Mouse (Mus musculus) heart, embryonic 10.5 days (tissue): ENCODE measurements at regions not wholly inside any gene's neighbourhood (a gene's known extent, or its start where the extent isn't known, plus 50 kb on each side); places are given as distances from the start of the nearest gene placed in this dataset.

Source experiments
- DNase-seq: peaks from one replicate; pipeline ENCODE4 v3.0.0-alpha.2; 2017; ENCODE audit warnings: low spot score
- H3K27ac ChIP-seq: fragments of 300-500 bp; sonication (generic); 2 replicates; pipeline ENCODE4 v1.5.1; 2016; ENCODE audit warnings: mild to moderate bottlenecking
- H3K27me3 ChIP-seq: fragments of 300-500 bp; sonication (generic); 2 replicates; pipeline ENCODE4 v1.6.1; 2016; ENCODE audit warnings: mild to moderate bottlenecking; ENCODE audit not compliant: poor library complexity, insufficient read depth, severe bottlenecking
- H3K36me3 ChIP-seq: fragments of 300-500 bp; sonication (generic); 2 replicates; pipeline ENCODE4 v1.6.1; 2016; ENCODE audit warnings: mild to moderate bottlenecking, moderate library complexity
- H3K4me1 ChIP-seq: fragments of 300-500 bp; sonication (generic); 2 replicates; pipeline ENCODE4 v1.6.1; 2016; ENCODE audit warnings: mild to moderate bottlenecking
- H3K4me3 ChIP-seq: fragments of 300-500 bp; sonication (generic); 2 replicates; pipeline ENCODE4 v1.5.1; 2016; ENCODE audit warnings: mild to moderate bottlenecking, moderate library complexity
- H3K9me3 ChIP-seq: fragments of 300-500 bp; sonication (generic); 2 replicates; pipeline ENCODE4 v1.6.1; 2016; ENCODE audit warnings: mild to moderate bottlenecking, moderate library complexity
- WGBS: fragments of 180-500 bp; shearing (Covaris S2); methylation state at CpG from one replicate; pipeline ENCODE4 v1.1.7; 2016; 5-methylcytosine and 5-hydroxymethylcytosine counted together

- Histone ChIP-seq H3K4me3 (no peak overlapping the region), H3K27ac (no peak overlapping the region), H3K36me3 (no peaks in the 10 kb centered on the region), H3K9me3 (no peaks in the 10 kb centered on the region), H3K27me3 (no peaks in the 10 kb centered on the region), H3K4me1 (peaks cover 3% of the 10 kb centered on the region; the same call in 1 of the 2 replicates)
- 72% methylated on average over 4 of the region's 4 CpGs for WGBS
- DNase-seq = no peak
Observed at GRCm38 (mm10) chr16:76232680-76233079, 140.9 kb downstream of the Nrip1 start.

- no peak overlapping the region for H3K27ac ChIP-seq
- H3K36me3 ChIP-seq = no peaks in the 10 kb centered on the region
- H3K4me3 ChIP-seq = no peak overlapping the region
- no peaks in the 10 kb centered on the region for H3K27me3 ChIP-seq
- H3K9me3 ChIP-seq = no peaks in the 10 kb centered on the region
- H3K4me1 ChIP-seq = peaks cover 3% of the 10 kb centered on the region; the same call in 1 of the 2 replicates
- no peak for DNase-seq
- WGBS = 28% methylated on average over 3 of the region's 3 CpGs
Observed at GRCm38 (mm10) chr16:76232174-76232573, 141.5 kb downstream of the Nrip1 start.

- peaks cover 3% of the 10 kb centered on the region; the same call in 1 of the 2 replicates for H3K4me1 ChIP-seq
- H3K36me3 ChIP-seq = no peaks in the 10 kb centered on the region
- H3K27ac ChIP-seq = no peak overlapping the region
- no peak overlapping the region for H3K4me3 ChIP-seq
- no peak for DNase-seq
- H3K27me3 ChIP-seq = no peaks in the 10 kb centered on the region
- WGBS = 85% methylated on average over 4 of the region's 4 CpGs
- no peaks in the 10 kb centered on the region for H3K9me3 ChIP-seq
Observed at GRCm38 (mm10) chr16:76230516-76231302, 142.9 kb downstream of the Nrip1 start.

- WGBS = 81% methylated on average over 4 of the region's 4 CpGs
- no peaks in the 10 kb centered on the region for H3K9me3 ChIP-seq
- H3K27ac ChIP-seq = no peak overlapping the region
Observed at GRCm38 (mm10) chr16:76228451-76228850, 145.2 kb downstream of the Nrip1 start.

GRCm38 (mm10) chr16:76226446-76226845 is 147.2 kb downstream of the Nrip1 start:
- WGBS = 62% methylated on average over 7 of the region's 7 CpGs
- Histone ChIP-seq H3K4me1 (peaks cover 7% of the 10 kb centered on the region; the same call in 1 of the 2 replicates), H3K36me3 (no peaks in the 10 kb centered on the region), H3K27me3 (no peaks in the 10 kb centered on the region), H3K4me3 (no peak overlapping the region), H3K9me3 (no peaks in the 10 kb centered on the region), H3K27ac (no peak overlapping the region)
- DNase-seq = no peak

More at GRCm38 (mm10) chr16:76228451-76228850, 145.2 kb downstream of the Nrip1 start:
- no peak for DNase-seq
- Histone ChIP-seq H3K4me1 (peaks cover 8% of the 10 kb centered on the region), H3K36me3 (no peaks in the 10 kb centered on the region), H3K27me3 (no peaks in the 10 kb centered on the region), H3K4me3 (no peak overlapping the region)

GRCm38 (mm10) chr16:76225587-76226226 is 147.9 kb downstream of the Nrip1 start:
- DNase-seq = no peak
- Histone ChIP-seq H3K36me3 (no peaks in the 10 kb centered on the region), H3K4me3 (no peak overlapping the region), H3K27ac (no peak overlapping the region), H3K4me1 (peaks cover 7% of the 10 kb centered on the region; the same call in 1 of the 2 replicates), H3K27me3 (no peaks in the 10 kb centered on the region), H3K9me3 (no peaks in the 10 kb centered on the region)
- WGBS = 66% methylated on average over 12 of the region's 12 CpGs

GRCm38 (mm10) chr16:76224901-76225586 is 148.6 kb downstream of the Nrip1 start:
- Histone ChIP-seq H3K27ac (no peak overlapping the region), H3K36me3 (no peaks in the 10 kb centered on the region), H3K4me3 (no peak overlapping the region), H3K27me3 (no peaks in the 10 kb centered on the region), H3K4me1 (peaks cover 7% of the 10 kb centered on the region; the same call in 1 of the 2 replicates), H3K9me3 (no peaks in the 10 kb centered on the region)
- no peak for DNase-seq
- WGBS = 44% methylated on average over 9 of the region's 9 CpGs

GRCm38 (mm10) chr16:76223716-76224115 is 149.9 kb downstream of the Nrip1 start:
- H3K36me3 ChIP-seq = no peaks in the 10 kb centered on the region
- H3K27me3 ChIP-seq = no peaks in the 10 kb centered on the region
- H3K4me3 ChIP-seq = no peak overlapping the region
- no peak for DNase-seq
- 79% methylated on average over 4 of the region's 4 CpGs for WGBS
- no peaks in the 10 kb centered on the region for H3K9me3 ChIP-seq
- H3K27ac ChIP-seq = no peak overlapping the region
- peaks cover 7% of the 10 kb centered on the region; the same call in 1 of the 2 replicates for H3K4me1 ChIP-seq

- no peak overlapping the region for H3K4me3 ChIP-seq
- H3K9me3 ChIP-seq = no peaks in the 10 kb centered on the region
- DNase-seq = no peak
- H3K27ac ChIP-seq = no peak overlapping the region
- WGBS = 86% methylated on average over 5 of the region's 5 CpGs
- H3K36me3 ChIP-seq = no peaks in the 10 kb centered on the region
- H3K4me1 ChIP-seq = peaks cover 7% of the 10 kb centered on the region; the same call in 1 of the 2 replicates
- no peaks in the 10 kb centered on the region for H3K27me3 ChIP-seq
Observed at GRCm38 (mm10) chr16:76222960-76223359, 150.7 kb downstream of the Nrip1 start.

- no peaks in the 10 kb centered on the region for H3K9me3 ChIP-seq
- WGBS = 82% methylated on average over 3 of the region's 3 CpGs
- no peaks in the 10 kb centered on the region for H3K36me3 ChIP-seq
- no peak overlapping the region for H3K27ac ChIP-seq
- no peak for DNase-seq
- H3K4me1 ChIP-seq = peaks cover 10% of the 10 kb centered on the region
- no peak overlapping the region for H3K4me3 ChIP-seq
- H3K27me3 ChIP-seq = no peaks in the 10 kb centered on the region
Observed at GRCm38 (mm10) chr16:76220466-76220865, 153.2 kb downstream of the Nrip1 start.

GRCm38 (mm10) chr16:76219233-76219632 is 154.4 kb downstream of the Nrip1 start:
- Histone ChIP-seq H3K4me1 (peaks cover 10% of the 10 kb centered on the region), H3K9me3 (no peaks in the 10 kb centered on the region), H3K27ac (no peak overlapping the region), H3K36me3 (no peaks in the 10 kb centered on the region), H3K4me3 (no peak overlapping the region), H3K27me3 (no peaks in the 10 kb centered on the region)
- no peak for DNase-seq

GRCm38 (mm10) chr16:76218310-76219170 is 155.1 kb downstream of the Nrip1 start:
- no peak for DNase-seq
- peaks cover 6% of the 10 kb centered on the region for H3K4me1 ChIP-seq
- no peaks in the 10 kb centered on the region for H3K27me3 ChIP-seq
- H3K27ac ChIP-seq = no peak overlapping the region
- H3K36me3 ChIP-seq = no peaks in the 10 kb centered on the region
- no peak overlapping the region for H3K4me3 ChIP-seq
- 84% methylated on average over 11 of the region's 11 CpGs for WGBS
- no peaks in the 10 kb centered on the region for H3K9me3 ChIP-seq
